Mouse (Mus musculus) cerebellum, postnatal 36 days (tissue): Measurements from ENCODE around the gene Slc35b4.

Source experiments
- DNase-seq, 2 experiments: peaks; one replicate each; pipeline ENCODE4 v3.0.0; 2021 to 2022; ENCODE audit warnings: mixed read lengths in 2 of 2

The Slc35b4 gene

GRCm38 (mm10) chr6:34124401-34124800 is 52.5 kb downstream of the Slc35b4 start:
- DNase-seq: no peak

GRCm38 (mm10) chr6:34116838-34117478 is 60.0 kb downstream of the Slc35b4 start:
- no peak for DNase-seq

- no peak for DNase-seq
Measured at GRCm38 (mm10) chr6:34111406-34111805, 65.5 kb downstream of the Slc35b4 start.

GRCm38 (mm10) chr6:34110571-34110970 is 66.3 kb downstream of the Slc35b4 start:
- DNase-seq: no peak
